Mouse (Mus musculus) bone marrow, adult 2 months (tissue): Measurements from ENCODE around the gene Slc11a2.

Source experiments
- CTCF ChIP-seq: fragments of 200-500 bp; IDR thresholded peaks from 2 replicates; pipeline ENCODE4 v1.5.1; 2011; ENCODE audit warnings: low read length, control low read depth; ENCODE audit not compliant: control insufficient read depth, insufficient read depth
- POLR2A ChIP-seq: fragments of 200-500 bp; IDR thresholded peaks from 2 replicates; pipeline ENCODE4 v1.6.1; 2011; ENCODE audit warnings: low read depth, mild to moderate bottlenecking, control low read depth, low read length, borderline replicate concordance; ENCODE audit not compliant: control insufficient read depth

- TF ChIP-seq CTCF (no peak), POLR2A (no peak)
Observed at GRCm38 (mm10) chr15:100419311-100419710, 5.6 kb downstream of the Slc11a2 start.
